Mouse (Mus musculus) hematopoietic stem cell, adult 5-6 weeks (primary cell): ENCODE results near the gene Igsf21. TPM values are rescaled to one million over a fixed set of nuclear protein-coding genes. Genes with fewer than 3 reads are reported as not detected.

ENCODE experiments used
- ATAC-seq, 2 experiments: fragments of 125-278 bp in 1 of 2; replicated peaks in 1 of 2; 2 replicates each; pipeline ENCODE4 v1.8.0; 2016 to 2017; ENCODE audit warnings: inconsistent platforms in 2 of 2, mild to moderate bottlenecking in 2 of 2, moderate number of reproducible peaks in 2 of 2, low read depth in 1 of 2, moderate TSS enrichment in 1 of 2; ENCODE audit not compliant: low FRiP score in 2 of 2, poor library complexity in 2 of 2, severe bottlenecking in 2 of 2, insufficient read depth in 1 of 2, low TSS enrichment in 1 of 2
- total RNA-seq: library from RNA; stranded (forward); fragments of 172-1452, 232-1000 nt; gene quantifications from 2 replicates; pipeline ENCODE4 v1.2.3, GENCODE M21; 2017

Igsf21 gene
- total RNA-seq = not detected in 2 replicates

DNA sequence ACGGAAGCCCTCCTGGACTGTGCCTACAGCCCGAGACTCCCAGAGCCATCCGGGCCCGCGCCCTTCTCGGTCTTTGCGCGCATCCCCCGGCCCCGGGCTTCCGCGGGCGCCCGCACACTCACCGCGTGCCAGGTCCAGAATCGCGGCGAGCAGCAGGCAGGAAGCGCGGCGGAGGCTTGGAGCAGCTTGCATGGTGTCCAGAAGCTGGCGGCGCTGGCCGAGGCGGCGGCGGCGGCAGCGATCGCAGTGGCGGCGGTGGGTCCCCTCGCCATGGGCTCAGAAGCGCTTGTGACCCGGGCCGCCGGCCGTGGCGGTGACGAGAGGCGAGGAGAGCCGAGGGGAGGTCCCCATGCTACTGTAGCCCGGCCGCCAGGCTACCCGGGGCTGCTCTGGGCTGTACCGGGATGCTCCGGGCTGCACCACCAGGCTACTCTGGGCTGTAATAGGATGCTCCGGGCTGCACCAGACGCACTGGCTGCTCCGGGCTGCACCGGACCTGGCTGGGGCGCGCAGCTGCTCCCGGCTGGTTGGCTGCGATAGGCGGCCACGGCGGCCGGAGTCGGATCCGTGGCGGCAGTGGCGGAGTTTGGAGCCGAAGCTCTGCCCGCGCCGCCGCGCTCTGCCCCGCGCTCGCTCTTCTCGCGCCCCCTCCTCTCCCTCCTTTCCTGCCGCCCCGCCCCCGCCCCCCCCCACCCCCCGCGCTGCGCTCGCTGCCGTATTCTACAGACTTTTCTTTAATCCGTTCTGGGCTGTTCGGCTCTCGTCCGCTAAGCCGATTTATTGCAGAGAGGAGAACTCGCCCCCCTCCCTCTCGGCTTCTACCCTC is at the start of gene Igsf21:
Gene Igsf21, minus strand, starts transcription at position 605 of the 826 bp plus-strand sequence.
- peak in 1 of 2 experiments; percentile 7; a peak in 1 of 4 replicates for ATAC-seq

DNA sequence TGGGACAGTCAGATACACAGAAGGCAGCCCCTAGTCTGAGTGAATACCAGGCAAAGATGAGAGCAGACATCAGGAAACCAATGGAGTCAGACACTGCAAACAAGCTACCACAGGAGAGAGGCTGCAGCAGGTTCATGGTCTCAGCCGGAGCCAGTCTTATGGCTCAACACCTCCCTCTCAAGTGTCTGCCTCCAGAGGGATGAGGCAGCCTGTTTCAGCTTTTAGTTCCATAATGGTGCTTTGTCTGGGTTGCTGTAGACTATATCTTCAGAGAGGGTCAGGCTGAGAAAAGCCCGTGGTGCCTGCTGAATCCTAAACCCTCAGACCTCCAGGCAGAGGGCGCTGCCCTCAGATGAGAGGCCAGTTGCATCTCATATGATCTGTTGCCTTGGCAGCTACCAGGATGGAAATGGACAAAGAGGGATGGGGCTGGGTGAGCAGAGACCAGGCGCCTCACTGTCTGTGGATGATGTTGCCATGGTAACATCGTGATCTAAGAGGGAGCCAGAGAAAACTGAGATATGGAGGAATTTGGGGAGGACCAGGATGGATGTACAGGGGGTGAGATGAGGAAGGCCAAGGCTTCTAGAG is 39.2 kb upstream of the Igsf21 start:
- ATAC-seq = no peak

DNA sequence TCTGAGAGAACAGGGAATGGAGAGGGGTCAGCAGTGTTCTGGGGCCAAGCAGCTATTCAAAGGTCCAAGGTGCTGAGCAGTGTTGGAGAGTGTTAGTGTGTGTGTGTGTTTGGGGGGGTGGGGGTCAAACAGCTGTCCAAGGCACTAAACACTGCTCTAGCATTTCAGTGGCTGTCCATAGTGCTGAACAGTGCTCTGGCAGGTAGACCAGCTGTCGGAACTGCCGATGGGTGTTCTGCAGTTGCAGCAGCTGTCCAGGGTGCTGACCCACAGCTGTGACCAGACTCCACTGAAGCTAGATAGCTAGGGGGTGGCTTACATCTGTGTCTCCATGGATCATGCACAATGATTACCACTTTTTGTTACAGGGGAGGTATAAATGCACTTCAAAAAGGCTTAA is 36.8 kb upstream of the Igsf21 start:
- no peak; a peak in 1 of 4 replicates for ATAC-seq

DNA sequence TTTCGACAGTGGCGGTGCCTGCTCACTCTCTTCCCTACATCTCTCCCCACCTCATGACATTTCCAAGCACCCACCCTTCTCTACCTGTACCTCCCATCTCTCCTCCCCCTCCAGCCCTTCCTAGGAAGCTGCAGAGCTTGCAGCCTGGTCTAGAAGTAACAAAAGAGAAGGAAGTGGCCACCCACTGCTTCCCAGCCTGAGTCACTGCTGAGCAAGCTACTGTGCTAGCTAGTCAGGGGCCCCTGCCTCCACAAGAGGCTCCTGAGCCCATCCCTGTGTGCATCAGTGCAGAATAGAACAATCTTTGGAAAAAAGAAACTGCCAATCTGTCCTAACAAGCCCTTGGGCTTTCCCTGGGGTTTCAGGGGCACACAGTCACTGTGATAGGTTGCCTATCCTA is 31.7 kb upstream of the Igsf21 start:
- ATAC-seq = no peak

DNA sequence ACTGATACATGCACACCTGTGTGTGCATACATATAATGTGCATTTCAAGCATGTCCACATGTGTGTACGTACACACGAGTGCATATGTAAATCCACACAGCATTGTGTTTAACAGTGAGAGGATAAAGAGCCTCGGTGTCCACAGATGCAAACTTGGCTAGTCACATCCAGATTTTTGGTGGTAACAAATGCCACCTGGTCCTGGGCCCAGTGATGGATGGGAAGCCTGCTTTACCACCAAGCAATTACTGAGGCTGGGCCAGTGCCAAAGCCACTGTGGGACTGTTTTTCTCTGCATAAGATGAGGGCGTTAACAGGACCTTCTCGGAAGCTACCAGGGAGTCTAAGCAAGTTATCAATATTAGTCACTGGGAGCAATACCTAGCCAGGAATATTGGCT is 25.3 kb upstream of the Igsf21 start:
- no peak for ATAC-seq

DNA sequence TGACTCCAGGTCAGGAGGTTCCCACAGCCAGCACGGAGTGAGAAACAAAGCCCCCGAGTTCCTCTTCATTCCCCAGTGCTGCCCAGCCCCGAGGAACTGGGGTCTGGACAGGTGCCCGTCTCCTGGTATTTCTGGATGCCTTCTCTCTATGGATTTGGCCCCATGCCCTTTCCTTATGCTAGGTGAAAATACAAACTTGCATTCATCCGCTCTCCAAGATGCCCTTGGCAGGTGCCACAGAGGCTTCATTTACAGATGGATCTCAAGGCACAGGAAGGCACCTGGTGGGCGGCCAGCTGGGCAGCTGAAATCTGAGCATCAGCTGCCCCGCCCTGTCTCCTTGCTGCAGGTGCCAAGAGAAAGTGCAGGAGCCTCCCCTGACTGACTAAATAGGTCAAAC is 23.9 kb upstream of the Igsf21 start:
- no peak for ATAC-seq

DNA sequence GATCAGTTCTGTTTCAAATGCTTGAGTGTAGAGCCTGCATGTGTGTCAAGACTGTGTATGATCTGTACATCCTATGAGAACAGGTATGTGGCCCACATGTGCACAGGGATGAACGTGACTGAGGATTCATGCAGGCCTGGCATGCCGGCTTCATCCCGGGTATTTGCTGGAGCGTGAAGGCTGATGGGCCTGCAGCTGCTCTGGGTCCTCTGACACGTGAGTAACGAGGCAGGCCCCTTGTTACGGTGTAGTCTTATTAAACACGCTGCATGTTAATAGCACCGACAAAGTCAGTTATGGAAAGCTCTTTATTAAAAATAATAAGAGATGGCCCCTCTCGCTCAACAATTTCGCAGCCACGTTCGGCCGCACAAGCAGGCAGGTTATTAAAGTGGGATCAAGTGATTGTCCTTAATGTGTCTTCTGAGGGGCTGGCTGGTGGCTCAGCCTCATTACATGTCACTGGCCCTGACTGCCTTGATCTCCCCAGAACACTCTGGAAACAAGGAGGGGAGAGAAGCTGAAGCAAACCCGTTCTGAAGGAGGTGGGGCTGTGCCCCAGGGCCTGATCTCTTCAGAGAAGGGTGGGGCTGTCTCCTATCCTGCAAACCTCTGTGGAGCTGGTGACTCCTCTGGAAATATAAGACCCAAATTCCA is 22.7 kb upstream of the Igsf21 start:
- ATAC-seq = no peak

DNA sequence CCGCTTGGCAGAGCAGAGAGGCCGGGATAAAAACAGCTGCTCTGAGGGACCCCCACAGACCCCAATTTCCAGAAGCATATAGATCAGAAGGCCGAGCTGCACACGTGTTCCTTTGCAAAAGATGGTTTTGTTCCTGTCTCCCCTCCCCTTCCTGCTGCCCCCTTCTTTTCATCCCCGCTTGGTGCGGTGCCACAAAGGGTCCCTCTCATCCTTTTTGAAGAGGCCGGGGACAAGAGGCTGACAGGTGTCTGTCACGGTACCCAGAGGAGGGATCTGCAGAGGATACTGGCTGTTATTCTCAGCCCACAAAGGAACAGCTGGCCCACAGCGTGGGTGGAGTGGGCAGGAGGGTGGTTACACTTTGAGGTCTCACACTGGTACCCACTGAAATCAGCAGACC is 21.3 kb upstream of the Igsf21 start:
- ATAC-seq = no peak

DNA sequence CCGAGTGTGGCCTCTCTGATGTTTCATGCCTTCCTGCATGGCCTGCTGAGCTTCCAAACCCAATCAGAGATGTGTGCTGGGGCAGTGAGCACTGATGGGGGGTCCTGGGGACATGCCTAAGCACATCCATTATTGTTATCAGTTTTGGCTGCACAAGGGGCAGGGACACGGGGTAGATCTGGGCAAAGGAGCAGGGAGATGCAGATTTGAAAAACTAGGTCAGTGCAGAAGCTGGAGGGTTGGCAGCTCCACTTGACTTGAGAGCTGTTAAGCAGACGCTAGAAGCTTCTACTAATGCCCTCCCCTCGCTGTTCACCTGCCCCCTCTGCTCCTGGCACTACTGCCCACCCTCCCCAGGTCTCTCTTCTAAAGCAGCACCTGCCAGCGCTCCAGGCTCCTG is 20.5 kb upstream of the Igsf21 start:
- ATAC-seq = no peak

DNA sequence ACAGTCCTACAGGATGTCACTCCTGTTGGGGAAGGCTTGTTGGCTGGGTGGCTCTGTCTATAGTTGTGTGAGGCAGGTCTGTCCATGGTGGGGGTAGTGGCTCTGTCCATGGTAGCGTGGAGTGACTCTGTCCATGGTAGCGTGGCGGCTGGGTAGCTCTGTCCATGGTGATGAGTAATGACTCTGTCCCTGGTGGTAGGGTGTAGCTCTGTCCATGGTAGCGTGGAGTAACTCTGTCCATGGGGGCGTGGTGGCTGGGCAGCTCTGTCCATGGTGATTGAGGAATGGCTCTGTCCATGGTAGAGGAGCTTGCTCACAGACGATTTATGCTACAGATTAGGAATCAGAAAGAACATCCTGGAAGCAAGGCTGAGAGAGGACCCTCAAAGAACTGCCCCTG is 12.4 kb upstream of the Igsf21 start:
- ATAC-seq = peak; percentile 32 to 53; a peak in 3 of 4 replicates

DNA sequence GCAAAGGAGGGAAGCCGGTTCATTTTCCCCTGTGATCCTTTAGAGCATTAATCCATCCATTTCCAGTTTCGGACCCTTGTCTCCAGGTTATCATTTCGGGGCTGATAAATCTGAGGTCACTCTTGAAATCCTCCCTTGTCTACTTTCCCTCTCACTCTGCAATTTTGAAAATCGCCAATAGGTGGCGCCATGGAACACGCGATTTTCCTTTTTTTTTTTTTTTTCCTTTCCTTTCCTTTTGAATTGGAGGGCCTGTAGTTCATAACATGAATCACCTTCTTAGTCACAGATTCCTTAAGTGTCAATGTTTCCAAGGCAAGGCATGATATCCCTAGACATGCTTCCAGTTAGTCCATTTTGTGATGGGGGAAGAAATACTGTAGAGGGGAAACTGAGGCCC is 5.8 kb upstream of the Igsf21 start:
- no peak for ATAC-seq

DNA sequence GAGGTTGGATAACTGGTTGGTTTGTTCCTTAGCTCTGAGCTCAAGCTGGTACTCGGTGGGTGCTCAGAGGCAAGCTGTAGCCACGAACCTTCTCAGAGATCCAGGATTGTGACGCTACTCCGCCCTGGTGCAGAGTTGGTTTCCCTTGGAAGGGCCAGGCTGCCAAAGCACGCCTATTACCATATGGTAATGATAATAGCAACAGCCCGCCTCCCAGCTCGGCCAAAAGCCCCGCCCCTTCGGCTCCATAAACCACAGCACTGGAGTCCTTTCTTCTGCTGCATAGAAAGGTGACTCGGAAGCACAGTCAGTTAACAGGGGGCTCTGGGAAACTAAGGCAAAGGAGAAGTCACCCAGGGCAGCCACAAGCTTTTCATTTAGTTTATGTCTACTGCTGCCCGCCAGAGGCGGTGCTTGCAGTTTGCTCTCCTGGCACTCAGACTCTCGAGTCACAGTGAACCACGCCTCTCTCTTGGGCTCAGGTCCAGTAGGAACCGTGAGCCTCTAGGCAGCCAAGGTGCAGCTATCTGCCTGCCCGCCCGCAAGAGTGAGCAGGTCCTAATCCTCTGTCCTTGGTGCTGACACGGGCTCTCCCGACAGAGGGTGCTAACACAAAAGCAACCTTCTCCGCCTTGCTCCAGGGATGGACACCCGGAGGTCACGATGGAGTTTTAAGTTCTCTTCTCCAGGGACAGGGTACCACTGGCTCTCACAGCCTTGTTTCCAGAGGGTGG is 2.6 kb upstream of the Igsf21 start:
- ATAC-seq = no peak

DNA sequence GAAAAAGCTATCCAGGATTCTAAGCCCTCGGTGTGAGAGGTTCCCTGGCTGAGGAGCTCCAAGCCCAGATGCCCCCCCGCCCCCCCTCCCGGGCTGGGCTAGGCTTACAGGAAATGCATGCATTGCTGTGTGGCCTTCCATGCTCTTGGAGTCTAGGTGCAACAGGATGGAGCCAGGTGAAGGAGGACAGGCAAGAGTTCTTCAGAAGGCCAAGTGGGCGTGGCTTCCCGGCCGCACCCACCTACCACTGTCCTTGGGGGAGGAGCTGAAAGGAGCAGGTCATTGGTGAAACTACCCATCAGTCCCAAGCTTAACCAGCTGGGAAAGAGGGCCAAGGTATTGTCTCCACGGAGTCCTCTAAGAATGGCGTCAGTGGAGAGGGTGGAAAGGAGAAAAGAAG is 1.8 kb upstream of the Igsf21 start:
- no peak for ATAC-seq

DNA sequence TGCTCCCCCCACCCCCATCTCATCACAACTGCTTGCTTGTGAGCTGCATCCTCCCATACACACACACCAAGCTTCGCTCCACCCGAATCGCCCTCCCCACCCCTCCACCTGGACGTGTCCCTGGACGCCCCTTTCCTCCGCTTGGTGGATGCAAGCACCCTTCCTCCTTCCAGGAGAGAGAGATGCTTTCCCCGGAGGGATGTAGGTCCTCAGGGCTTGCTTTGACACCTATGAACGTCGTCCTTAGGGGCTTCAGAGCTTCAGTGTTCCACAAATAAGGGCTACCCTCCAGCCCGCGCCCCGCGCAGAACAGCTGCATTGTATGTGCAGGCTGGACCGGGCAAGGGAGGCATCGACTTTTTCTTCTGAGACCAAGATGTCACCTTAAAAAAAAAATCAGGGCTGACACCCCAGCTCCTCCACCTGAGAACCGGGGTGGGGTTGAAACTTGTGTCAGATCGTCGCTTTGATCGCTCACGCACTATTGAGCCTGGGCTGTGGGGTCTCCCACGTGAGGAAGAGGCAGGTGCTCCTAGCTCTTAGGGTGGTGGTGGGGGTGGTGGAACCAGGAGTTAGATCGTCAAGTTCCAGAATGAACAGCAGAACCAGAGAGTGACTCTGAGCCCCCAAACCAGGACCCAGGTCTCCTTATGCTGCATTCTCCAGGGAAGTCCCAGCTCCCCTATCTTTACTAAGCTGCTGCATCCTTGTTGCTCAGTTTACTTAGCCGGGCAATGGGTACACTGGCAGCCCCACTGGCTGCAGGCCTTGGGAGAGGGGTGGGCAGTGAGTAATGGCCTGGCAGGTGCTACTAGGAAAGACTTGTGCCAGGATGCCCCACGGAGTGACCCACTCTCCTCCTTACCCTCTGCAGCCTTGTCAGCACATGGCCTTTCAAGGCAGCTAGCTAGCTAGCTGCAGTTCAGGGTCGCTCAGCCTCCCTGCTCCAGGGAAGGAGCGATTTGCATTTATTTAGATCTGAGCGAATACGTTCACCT is 721 bp upstream of the Igsf21 start:
- ATAC-seq = no peak

DNA sequence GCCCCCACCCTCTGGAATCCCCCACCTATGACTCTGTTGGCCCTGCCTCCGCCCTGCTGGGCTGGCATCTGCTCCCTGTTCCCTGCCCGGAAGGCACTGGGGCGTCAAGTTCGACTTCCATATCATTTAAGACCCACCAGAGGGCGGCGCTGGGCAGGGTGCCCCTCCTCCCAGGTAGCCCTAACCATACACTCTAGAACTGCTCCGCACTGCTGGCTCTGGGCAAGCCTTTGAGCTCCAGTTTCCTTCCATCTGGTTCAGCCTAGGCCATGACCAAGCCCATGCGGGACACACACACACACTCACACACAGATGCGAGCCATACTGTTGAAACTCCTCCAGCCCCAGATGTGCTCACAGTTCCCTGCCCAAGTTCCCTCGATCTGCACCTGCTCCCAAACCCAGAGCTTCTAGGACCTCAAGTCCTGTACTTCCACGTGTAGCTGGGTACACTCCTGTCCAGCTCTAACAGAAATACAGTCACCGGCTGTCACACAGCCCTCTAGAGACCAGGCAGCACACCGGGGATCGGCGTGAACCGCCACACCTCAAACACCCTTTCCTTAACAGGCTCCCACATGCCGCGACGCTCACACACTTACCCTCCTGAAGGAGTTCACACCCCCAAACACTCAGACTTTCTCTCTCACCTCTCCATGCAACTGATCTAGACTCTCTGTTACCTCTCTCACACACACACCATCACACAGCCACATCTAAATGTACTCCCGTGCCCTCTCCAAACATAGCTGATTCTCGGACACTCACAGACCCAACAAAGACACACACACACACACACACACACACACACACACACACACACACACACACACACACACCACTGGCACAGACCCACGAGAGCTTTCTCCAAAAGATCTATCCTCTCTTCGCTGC is 1.1 kb downstream of the Igsf21 start:
- 0 out of 4 replicates have a peak, but pooled peaks of 1 of the 2 experiments have one; percentile 10 for ATAC-seq

DNA sequence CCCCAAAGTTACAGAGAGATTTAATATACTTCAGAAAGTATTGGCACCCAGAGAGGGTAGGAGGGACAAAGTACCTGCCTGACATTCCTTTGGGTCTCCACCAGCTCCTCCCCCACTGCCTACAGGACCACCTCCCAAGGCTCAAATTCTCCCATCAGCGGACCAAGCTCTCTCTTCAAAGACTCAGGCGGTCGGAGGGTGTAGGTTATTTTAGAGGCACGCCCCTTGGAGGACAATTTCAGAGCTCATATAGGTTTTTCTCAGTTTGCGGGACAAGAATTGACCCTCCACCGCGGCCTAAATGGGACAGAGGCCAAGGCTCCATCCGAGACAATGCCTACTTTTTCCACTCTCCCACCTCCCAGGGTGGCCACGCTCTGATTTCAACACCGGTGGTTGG is 1.7 kb downstream of the Igsf21 start:
- ATAC-seq = no peak
